17 mouse cellular contexts compared by ENCODE assay signal in genomic region chr5:105599315-105599714, GRCm38 (mm10).
A peak's percentile ranks its signal among the peaks of the same experiment; 100 is the strongest.
DNase-seq lines count a peak whose midpoint lies in the region; ATAC-seq and TF ChIP-seq lines count a peak whose summit lies in the region.
"Had no signal": no experiment of that assay in that cellular context is flagged by ENCODE, and none has a peak within 500 bp of the region (broad histone marks: within the 10 kb centered on the region; RNA-seq: fewer than 3 reads in every experiment).

No protein-coding gene starts in this region.

- H3K4me3 ChIP-seq in embryonic facial prominence, embryonic 13.5 days = no peak overlapping the region
- H3K4me3 ChIP-seq in embryonic facial prominence, embryonic 10.5 days = no peak overlapping the region
- no peak overlapping the region for H3K4me3 ChIP-seq in heart, embryonic 15.5 days
- no peak overlapping the region for H3K4me3 ChIP-seq in lung, embryonic 14.5 days (ENCODE audit: low read depth, low read length)
- no peak overlapping the region for H3K4me3 ChIP-seq in lung, adult 2 months (replicated peaks; ENCODE audit: extremely low read depth, low read depth, low read length)
- H3K4me3 ChIP-seq in liver, postnatal 0 days (ENCODE audit: low read depth, low read length) = no peak overlapping the region
- no peak overlapping the region for H3K4me3 ChIP-seq in hindbrain, embryonic 14.5 days (replicated peaks; ENCODE audit: low read length)
- H3K4me3 ChIP-seq: forebrain, embryonic 13.5 days; hindbrain, embryonic 15.5 days; stomach, embryonic 15.5 days had no signal

- no peak for TF ChIP-seq EP300 in liver, postnatal 0 days (IDR thresholded peaks at IDR 0.05; ENCODE audit: low read depth)

- 0 out of 2 replicates have a peak, but pooled peaks cover 5% of the 10 kb centered on the region for H3K4me1 ChIP-seq in embryonic facial prominence, embryonic 13.5 days
- H3K4me1 ChIP-seq in embryonic facial prominence, embryonic 10.5 days = peaks cover 12% of the 10 kb centered on the region
- H3K4me1 ChIP-seq in heart, embryonic 15.5 days (replicated peaks) = peaks cover 23% of the 10 kb centered on the region
- H3K4me1 ChIP-seq in lung, embryonic 14.5 days (ENCODE audit: insufficient read depth) = no peaks in the 10 kb centered on the region
- H3K4me1 ChIP-seq in lung, adult 2 months (ENCODE audit: control insufficient read depth, insufficient read depth, low read length) = peaks cover 3% of the 10 kb centered on the region; the same call in 1 of the 2 replicates
- H3K4me1 ChIP-seq in liver, postnatal 0 days (ENCODE audit: insufficient read depth) = peaks cover 10% of the 10 kb centered on the region
- no peaks in the 10 kb centered on the region for H3K4me1 ChIP-seq in hindbrain, embryonic 14.5 days (replicated peaks; ENCODE audit: control insufficient read depth, insufficient read depth, low read length)
- H3K4me1 ChIP-seq: forebrain, embryonic 13.5 days; hindbrain, embryonic 15.5 days; stomach, embryonic 15.5 days had no signal

- DNase-seq in embryonic facial prominence, embryonic 10.5 days (ENCODE audit: low spot score) = no peak
- DNase-seq in heart, postnatal 4 days = no peak
- no peak for DNase-seq in lung, embryonic 14.5 days
- DNase-seq in lung, adult 2 months = no peak
- no peak for DNase-seq in liver, postnatal 0 days
- no peak for DNase-seq in hindbrain, embryonic 14.5 days (ENCODE audit: low spot score)
- DNase-seq: cerebellum, adult 9-11 months; gastrocnemius, postnatal 36 days; layer of hippocampus, adult 9-11 months; spleen, adult 18-20 months had no signal

- TF ChIP-seq CTCF in lung, embryonic 14.5 days (IDR thresholded peaks at IDR 0.05; ENCODE audit: low read depth) = no peak
- no peak for TF ChIP-seq CTCF in lung, adult 2 months (IDR thresholded peaks at IDR 0.05; ENCODE audit: insufficient read depth, low read length)
- no peak for TF ChIP-seq CTCF in liver, postnatal 0 days (IDR thresholded peaks at IDR 0.05; ENCODE audit: low read depth)

- ATAC-seq in embryonic facial prominence, embryonic 13.5 days (ENCODE audit: insufficient number of reproducible peaks, insufficient read depth, low FRiP score, low TSS enrichment, low read depth) = no peak
- ATAC-seq in heart, embryonic 15.5 days (replicated peaks; ENCODE audit: insufficient number of reproducible peaks, insufficient read depth, low FRiP score, low read depth) = no peak
- ATAC-seq in lung, embryonic 14.5 days (ENCODE audit: insufficient read depth) = no peak
- ATAC-seq in liver, postnatal 0 days = no peak
- ATAC-seq in hindbrain, embryonic 14.5 days (ENCODE audit: low FRiP score) = no peak
- ATAC-seq: forebrain, embryonic 13.5 days had no signal

- no peak for TF ChIP-seq POLR2A in lung, adult 2 months (IDR thresholded peaks at IDR 0.05; ENCODE audit: borderline replicate concordance, extremely low read depth, low read depth, low read length)

- 49% methylated on average over 4 of the region's 4 CpGs for WGBS in embryonic facial prominence, embryonic 13.5 days
- WGBS in embryonic facial prominence, embryonic 10.5 days = 56% methylated on average over 4 of the region's 4 CpGs
- 67% methylated on average over 4 of the region's 4 CpGs for WGBS in heart, embryonic 15.5 days
- WGBS in lung, embryonic 14.5 days = 59% methylated on average over 4 of the region's 4 CpGs
- WGBS in lung, adult 2 months = 47% methylated on average over 4 of the region's 4 CpGs
- 37% methylated on average over 4 of the region's 4 CpGs for WGBS in liver, postnatal 0 days (ENCODE audit: insufficient replicate concordance)
- 69% methylated on average over 4 of the region's 4 CpGs for WGBS in hindbrain, embryonic 14.5 days

- no peaks in the 10 kb centered on the region for H3K9me3 ChIP-seq in embryonic facial prominence, embryonic 13.5 days
- H3K9me3 ChIP-seq in embryonic facial prominence, embryonic 10.5 days = no peaks in the 10 kb centered on the region
- H3K9me3 ChIP-seq in heart, embryonic 15.5 days (replicated peaks) = no peaks in the 10 kb centered on the region
- H3K9me3 ChIP-seq in lung, embryonic 14.5 days (ENCODE audit: low read depth, low read length) = no peaks in the 10 kb centered on the region
- H3K9me3 ChIP-seq in liver, postnatal 0 days (ENCODE audit: low read length) = no peaks in the 10 kb centered on the region
- H3K9me3 ChIP-seq in hindbrain, embryonic 14.5 days (ENCODE audit: control insufficient read depth, low read length) = no peaks in the 10 kb centered on the region
- H3K9me3 ChIP-seq: forebrain, embryonic 13.5 days; G1E; hindbrain, embryonic 15.5 days; stomach, embryonic 15.5 days had no signal

- H3K9ac ChIP-seq in embryonic facial prominence, embryonic 13.5 days = no peak overlapping the region
- H3K9ac ChIP-seq in heart, embryonic 15.5 days = no peak overlapping the region
- H3K9ac ChIP-seq in lung, embryonic 14.5 days = no peak overlapping the region
- no peak overlapping the region for H3K9ac ChIP-seq in liver, postnatal 0 days (replicated peaks)
- no peak overlapping the region for H3K9ac ChIP-seq in hindbrain, embryonic 14.5 days
- H3K9ac ChIP-seq: forebrain, embryonic 13.5 days; hindbrain, embryonic 15.5 days; stomach, embryonic 15.5 days had no signal

- H3K36me3 ChIP-seq in embryonic facial prominence, embryonic 13.5 days = no peaks in the 10 kb centered on the region
- no peaks in the 10 kb centered on the region for H3K36me3 ChIP-seq in embryonic facial prominence, embryonic 10.5 days (replicated peaks)
- no peaks in the 10 kb centered on the region for H3K36me3 ChIP-seq in heart, embryonic 15.5 days
- no peaks in the 10 kb centered on the region for H3K36me3 ChIP-seq in lung, embryonic 14.5 days (ENCODE audit: insufficient read depth)
- no peaks in the 10 kb centered on the region for H3K36me3 ChIP-seq in liver, postnatal 0 days (replicated peaks; ENCODE audit: insufficient read depth, low read length)
- H3K36me3 ChIP-seq in hindbrain, embryonic 14.5 days (replicated peaks; ENCODE audit: control insufficient read depth, insufficient read depth) = no peaks in the 10 kb centered on the region
- H3K36me3 ChIP-seq: hindbrain, embryonic 15.5 days; stomach, embryonic 15.5 days had no signal

- H3K27ac ChIP-seq in embryonic facial prominence, embryonic 13.5 days = 0 out of 2 replicates have a peak overlapping the region, but pooled peaks have one; percentile 23
- H3K27ac ChIP-seq in embryonic facial prominence, embryonic 10.5 days (replicated peaks) = no peak overlapping the region
- H3K27ac ChIP-seq in heart, embryonic 15.5 days = peak overlapping the region; percentile 35
- H3K27ac ChIP-seq in lung, embryonic 14.5 days (ENCODE audit: low read depth) = peak overlapping the region; percentile 16; the same call in 1 of the 2 replicates
- peak overlapping the region; percentile 57; the same call in 1 of the 2 replicates for H3K27ac ChIP-seq in liver, postnatal 0 days (ENCODE audit: low read depth)
- H3K27ac ChIP-seq in hindbrain, embryonic 14.5 days = no peak overlapping the region
- H3K27ac ChIP-seq: forebrain, embryonic 13.5 days; hindbrain, embryonic 15.5 days; kidney, postnatal 0 days; stomach, embryonic 15.5 days had no signal

- H3K4me2 ChIP-seq in embryonic facial prominence, embryonic 13.5 days = no peak overlapping the region
- H3K4me2 ChIP-seq in heart, embryonic 15.5 days = no peak overlapping the region
- H3K4me2 ChIP-seq in lung, embryonic 14.5 days = no peak overlapping the region
- 0 out of 2 replicates have a peak overlapping the region, but pooled peaks have one; percentile 9 for H3K4me2 ChIP-seq in liver, postnatal 0 days (ENCODE audit: low read depth, low read length)
- no peak overlapping the region for H3K4me2 ChIP-seq in hindbrain, embryonic 14.5 days (replicated peaks)
- H3K4me2 ChIP-seq: forebrain, embryonic 13.5 days; hindbrain, embryonic 15.5 days; stomach, embryonic 15.5 days had no signal

- no peaks in the 10 kb centered on the region for H3K27me3 ChIP-seq in embryonic facial prominence, embryonic 13.5 days
- no peaks in the 10 kb centered on the region for H3K27me3 ChIP-seq in embryonic facial prominence, embryonic 10.5 days (replicated peaks; ENCODE audit: low read depth, poor library complexity, severe bottlenecking)
- H3K27me3 ChIP-seq in heart, embryonic 15.5 days = no peaks in the 10 kb centered on the region
- no peaks in the 10 kb centered on the region for H3K27me3 ChIP-seq in lung, embryonic 14.5 days (ENCODE audit: insufficient read depth, low read length)
- no peaks in the 10 kb centered on the region for H3K27me3 ChIP-seq in liver, postnatal 0 days (ENCODE audit: insufficient read depth, low read length)
- H3K27me3 ChIP-seq in hindbrain, embryonic 14.5 days (ENCODE audit: control insufficient read depth, insufficient read depth, low read length) = no peaks in the 10 kb centered on the region
- H3K27me3 ChIP-seq: forebrain, embryonic 13.5 days; hindbrain, embryonic 15.5 days; stomach, embryonic 15.5 days had no signal

Comparison
In these comparisons a context has a peak if more than half of its experiments do, and no peak if none do; other contexts are left out.
1. H3K27ac ChIP-seq: peak in embryonic facial prominence, embryonic 13.5 days (single experiment), heart, embryonic 15.5 days (single experiment), lung, embryonic 14.5 days (single experiment) and liver, postnatal 0 days (single experiment); none in embryonic facial prominence, embryonic 10.5 days (single experiment) and hindbrain, embryonic 14.5 days (single experiment).